9 mouse cellular contexts compared by ENCODE assay signal in genomic region chr5:37816907-37817657, GRCm38 (mm10). TPM values are rescaled to one million over a fixed set of nuclear protein-coding genes. Genes with fewer than 3 reads are reported as not detected.
DNase-seq lines count a peak whose midpoint lies in the region; ATAC-seq and TF ChIP-seq lines count a peak whose summit lies in the region.
"Had no signal": no experiment of that assay in that cellular context is flagged by ENCODE, and none has a peak within 500 bp of the region (broad histone marks: within the 10 kb centered on the region; RNA-seq: fewer than 3 reads in every experiment).

No protein-coding gene starts in this region.

- peaks cover 74% of the 10 kb centered on the region for H3K27me3 ChIP-seq in intestine, postnatal 0 days (replicated peaks; ENCODE audit: control insufficient read depth, insufficient read depth, low read length)
- H3K27me3 ChIP-seq in midbrain, embryonic 15.5 days (replicated peaks): peaks cover 85% of the 10 kb centered on the region

- no peaks in the 10 kb centered on the region for H3K9me3 ChIP-seq in intestine, postnatal 0 days (ENCODE audit: control insufficient read depth)
- H3K9me3 ChIP-seq in midbrain, embryonic 15.5 days: no peaks in the 10 kb centered on the region

- no peaks in the 10 kb centered on the region for H3K36me3 ChIP-seq in intestine, postnatal 0 days (ENCODE audit: control insufficient read depth, insufficient read depth)
- no peaks in the 10 kb centered on the region for H3K36me3 ChIP-seq in midbrain, embryonic 15.5 days (replicated peaks)

- DNase-seq in layer of hippocampus, postnatal 10 days (ENCODE audit: low spot score in 2 of 2): peak; percentile 63 to 68
- DNase-seq in layer of hippocampus, adult 8-10 months (ENCODE audit: low spot score in 2 of 2): no peak
- peak; percentile 87 for DNase-seq in embryo, embryonic 10 days (ENCODE audit: low spot score)
- no peak for DNase-seq in MN1 (ENCODE audit: low spot score)
- DNase-seq in natural killer cell, adult 2 months (ENCODE audit: low spot score in 2 of 2): no peak

- no peak overlapping the region for H3K27ac ChIP-seq in intestine, postnatal 0 days (ENCODE audit: low read depth, low read length)
- H3K27ac ChIP-seq in midbrain, embryonic 15.5 days: no peak overlapping the region

- H3K9ac ChIP-seq in intestine, postnatal 0 days (ENCODE audit: low read depth, low read length): no peak overlapping the region
- no peak overlapping the region for H3K9ac ChIP-seq in midbrain, embryonic 15.5 days

- H3K4me2 ChIP-seq in intestine, postnatal 0 days (replicated peaks; ENCODE audit: low read depth): peak overlapping the region; percentile 35
- H3K4me2 ChIP-seq in midbrain, embryonic 15.5 days: peak overlapping the region; percentile 9; the same call in 1 of the 2 replicates

- no peaks in the 10 kb centered on the region for H3K4me1 ChIP-seq in intestine, postnatal 0 days (replicated peaks; ENCODE audit: control insufficient read depth, insufficient read depth, low read length)
- peaks cover 17% of the 10 kb centered on the region; the same call in 1 of the 2 replicates for H3K4me1 ChIP-seq in midbrain, embryonic 15.5 days

- ATAC-seq in granulocyte monocyte progenitor cell, adult 5-6 weeks (replicated peaks; ENCODE audit: poor library complexity, severe bottlenecking): peak; percentile 17; the same call in 1 of the 2 replicates
- ATAC-seq in intestine, postnatal 0 days: peak; percentile 36; the same call in 1 of the 2 replicates
- peak; percentile 57 for ATAC-seq in midbrain, embryonic 15.5 days (replicated peaks)

- peak; percentile 69 for TF ChIP-seq CTCF in intestine, postnatal 0 days (IDR thresholded peaks at IDR 0.05; ENCODE audit: low read depth)

- WGBS in intestine, postnatal 0 days: 2% methylated on average over 40 of the region's 46 CpGs
- under 1% methylated on average over 46 of the region's 46 CpGs for WGBS in midbrain, embryonic 15.5 days

- peak overlapping the region; percentile 11; the same call in 1 of the 2 replicates for H3K4me3 ChIP-seq in intestine, postnatal 0 days (ENCODE audit: low read depth, low read length)
- no peak overlapping the region for H3K4me3 ChIP-seq in midbrain, embryonic 15.5 days

RNA-seq across cellular contexts. Expression of gene Msx1, which starts 7.3 kb away (rescaled TPM):
- total RNA-seq in layer of hippocampus, postnatal 10 days (2021): 1 to 10 TPM; 7.4 to 8.5 TPM
- 1 to 10 TPM; 4.7 to 5.2 (median 5.1) TPM for total RNA-seq in layer of hippocampus, adult 8-10 months (2022)
- total RNA-seq in granulocyte monocyte progenitor cell, adult 5-6 weeks (2014; fragmentation: Nextera tagmentation): not detected in 2 replicates
- not detected in 2 replicates for total RNA-seq in granulocyte monocyte progenitor cell, adult 5-6 weeks (2017)
- 0.89 and 1.3 TPM in 2 replicates for polyA plus RNA-seq in intestine, postnatal 0 days (2015; fragmentation: Nextera tagmentation; extraction: Ambion mirVana)
- polyA plus RNA-seq in midbrain, embryonic 15.5 days (2015; fragmentation: Nextera tagmentation; extraction: Ambion mirVana): 15.5 and 17.2 TPM in 2 replicates
- total RNA-seq: MEL had no signal

Comparison
In these comparisons a context has a peak if more than half of its experiments do, and no peak if none do; other contexts are left out.
1. DNase-seq: peak in layer of hippocampus, postnatal 10 days (2 of 2) and embryo, embryonic 10 days (single experiment); none in layer of hippocampus, adult 8-10 months (0 of 2), MN1 (single experiment) and natural killer cell, adult 2 months (0 of 2).
2. RNA of gene Msx1, which starts 7.3 kb away (total RNA-seq): 7.4 to 8.5 TPM in layer of hippocampus, postnatal 10 days and 4.7 to 5.2 TPM in layer of hippocampus, adult 8-10 months; not detected in granulocyte monocyte progenitor cell, adult 5-6 weeks; every median in the first group is over 4 times any median in the second.
3. Peak in every context shown above with its lines, with median percentiles within 50 percentile points of each other: ATAC-seq.